Mouse (Mus musculus) thymus, postnatal 4 days (tissue): ENCODE measurements around the gene Dnajc5.

Experiments used
- DNase-seq: peaks from one replicate; pipeline ENCODE4 v3.0.0; 2021

The Dnajc5 gene

DNA sequence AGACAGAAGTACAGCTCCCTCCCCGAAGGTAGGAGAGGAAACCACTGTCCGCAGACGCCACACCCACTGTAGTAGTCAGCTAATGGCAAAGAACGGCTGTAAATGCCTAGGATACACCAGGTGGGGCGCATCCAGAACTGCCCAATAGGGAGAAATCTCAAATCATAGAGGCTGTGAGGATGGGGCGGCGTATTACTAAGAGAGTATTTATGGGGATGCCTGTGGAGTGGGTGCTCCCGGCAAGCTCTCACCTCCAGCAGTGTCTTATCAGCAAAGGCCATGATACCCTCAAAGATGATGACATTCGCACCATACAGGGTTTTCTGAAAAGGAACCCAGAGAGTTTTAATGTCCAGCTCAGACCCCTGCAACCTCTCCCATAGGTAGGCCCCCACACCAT is 53.7 kb downstream of the Dnajc5 start:
- no peak for DNase-seq

GRCm38 (mm10) chr2:181574921-181575545 is 54.7 kb downstream of the Dnajc5 start:
- no peak for DNase-seq

DNA sequence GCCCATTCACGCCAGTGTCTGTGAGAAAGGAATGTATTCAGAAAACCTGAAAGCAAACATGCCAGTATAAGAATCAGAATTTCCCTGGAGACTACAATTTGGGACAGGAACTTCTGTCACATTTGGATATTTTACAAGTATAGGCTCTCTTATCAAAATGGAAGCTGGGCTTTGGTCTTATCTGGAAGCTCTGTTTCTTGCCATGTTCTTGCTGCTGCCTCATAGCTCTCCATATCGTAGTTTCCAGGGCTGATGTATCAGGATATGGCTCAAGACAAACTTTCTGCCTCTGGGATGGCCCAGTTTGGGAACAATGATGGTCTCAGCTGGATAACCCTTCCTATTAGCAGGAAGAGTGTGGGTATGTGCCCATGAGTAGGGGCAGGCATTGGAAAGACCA is 56.3 kb downstream of the Dnajc5 start:
- no peak for DNase-seq

DNA sequence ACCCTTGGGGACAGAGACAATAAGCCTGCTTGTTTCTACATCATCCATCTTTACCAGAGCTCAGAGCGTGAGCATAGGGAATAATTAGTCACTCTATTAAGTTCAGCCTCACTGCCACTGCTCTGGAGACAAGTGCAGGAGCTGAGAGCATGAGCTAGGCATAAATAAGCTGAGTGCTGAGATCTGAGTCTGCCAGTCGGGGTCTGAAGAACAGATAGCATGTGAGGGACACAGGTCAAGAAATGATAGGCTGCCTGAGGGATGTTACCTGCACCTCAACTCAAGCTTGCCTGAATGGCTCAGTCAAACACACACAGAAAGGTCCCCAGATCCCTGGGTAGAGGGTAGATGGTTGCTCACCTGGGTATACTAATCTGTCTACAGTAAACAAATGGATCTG is 56.8 kb downstream of the Dnajc5 start:
- no peak for DNase-seq

GRCm38 (mm10) chr2:181577981-181578581 is 57.8 kb downstream of the Dnajc5 start:
- no peak for DNase-seq

GRCm38 (mm10) chr2:181578790-181579618 is 58.7 kb downstream of the Dnajc5 start:
- no peak for DNase-seq

GRCm38 (mm10) chr2:181579681-181580080 is 59.4 kb downstream of the Dnajc5 start:
- DNase-seq = no peak

- no peak for DNase-seq
Measured at GRCm38 (mm10) chr2:181580131-181580772, 60.0 kb downstream of the Dnajc5 start.

- DNase-seq = peak; percentile 89
Measured at GRCm38 (mm10) chr2:181581016-181581401, 60.7 kb downstream of the Dnajc5 start.

GRCm38 (mm10) chr2:181581402-181582120 is 61.3 kb downstream of the Dnajc5 start:
- peak; percentile 91 for DNase-seq

DNA sequence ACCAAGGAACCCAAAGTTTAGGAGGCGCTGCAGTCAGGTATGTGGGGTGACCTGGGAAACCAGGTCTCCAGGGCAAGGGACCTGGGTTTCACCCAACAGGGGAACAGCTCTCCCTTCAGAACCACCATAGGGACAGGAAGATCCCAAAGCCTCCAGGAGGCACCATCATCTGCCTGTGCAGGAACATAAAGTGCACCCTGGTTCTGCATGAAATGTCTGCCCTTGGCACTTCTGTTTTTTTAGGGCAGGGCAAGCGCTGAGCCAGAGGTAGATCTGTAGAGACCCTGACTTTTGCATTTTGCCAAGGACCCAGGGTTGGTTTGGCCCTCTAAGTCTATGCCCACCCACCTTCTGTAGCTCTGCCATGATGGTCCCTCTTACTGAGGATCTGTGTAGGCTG is 62.1 kb downstream of the Dnajc5 start:
- DNase-seq = no peak

DNA sequence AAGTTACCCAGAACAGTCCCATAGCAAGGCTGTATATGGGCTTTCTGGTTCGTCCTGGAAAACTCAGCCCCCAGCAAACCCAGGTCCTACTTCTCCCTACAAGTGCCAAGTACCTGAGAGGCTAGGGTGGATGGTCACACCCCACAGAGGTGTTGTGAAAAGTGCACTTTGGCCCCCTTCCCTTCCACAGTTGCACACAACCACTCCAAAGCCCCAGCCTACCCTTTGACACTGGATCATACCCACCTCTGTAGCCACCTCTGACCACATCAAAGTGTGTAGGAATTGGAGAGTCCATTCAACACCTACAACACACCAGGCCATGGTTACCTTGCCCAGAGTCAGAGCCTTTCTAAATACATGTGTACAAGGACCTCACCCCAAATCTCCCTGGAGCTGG is 62.7 kb downstream of the Dnajc5 start:
- no peak for DNase-seq

- DNase-seq = no peak
Measured at GRCm38 (mm10) chr2:181583460-181584257, 63.4 kb downstream of the Dnajc5 start.

GRCm38 (mm10) chr2:181584411-181584942 is 64.2 kb downstream of the Dnajc5 start, which contains the start of gene Uckl1:
TSS of gene Uckl1 (minus strand) at chr2:181584892.
- DNase-seq = no peak

DNA sequence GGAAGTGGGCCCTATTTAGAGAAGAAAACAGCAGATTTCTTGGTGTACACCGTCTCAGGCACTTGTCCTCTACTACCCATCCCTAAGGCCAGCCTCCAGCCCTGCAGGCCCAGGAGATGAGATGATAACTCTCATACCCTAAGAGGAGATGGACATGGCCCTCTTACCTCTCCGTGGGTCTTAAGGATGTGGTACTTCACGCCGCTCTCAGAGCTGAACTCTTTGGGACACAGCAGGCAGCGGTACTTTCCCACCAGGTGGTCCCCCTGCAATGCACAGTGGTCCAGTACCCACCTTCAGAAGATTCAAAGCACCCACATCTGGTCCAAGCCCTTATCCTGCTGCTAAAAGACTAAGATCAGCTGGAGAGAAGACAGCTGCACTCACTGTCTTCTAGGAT is 65.2 kb downstream of the Dnajc5 start:
- no peak for DNase-seq

GRCm38 (mm10) chr2:181586124-181586523 is 65.8 kb downstream of the Dnajc5 start:
- no peak for DNase-seq

DNA sequence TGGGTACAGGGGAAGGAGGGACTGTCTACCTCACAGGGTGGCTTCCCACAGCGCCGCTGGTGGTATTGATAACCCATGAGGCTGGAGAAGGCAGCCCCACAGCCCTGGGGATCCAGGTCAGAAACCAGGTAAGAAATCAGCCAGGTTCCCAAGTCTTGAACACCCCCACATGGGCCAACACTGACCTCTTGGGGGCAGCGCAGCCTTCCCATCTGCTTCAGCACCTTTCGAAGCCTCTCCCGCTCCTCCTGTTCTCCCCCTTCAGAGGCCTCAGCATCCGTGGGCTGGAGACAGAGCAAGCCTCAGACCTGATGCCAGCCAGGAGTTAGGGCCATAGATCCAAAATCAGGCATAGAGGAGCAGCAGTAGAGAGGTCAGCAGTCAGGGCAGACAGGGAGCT is 67.5 kb downstream of the Dnajc5 start:
- peak; percentile 49 for DNase-seq

DNA sequence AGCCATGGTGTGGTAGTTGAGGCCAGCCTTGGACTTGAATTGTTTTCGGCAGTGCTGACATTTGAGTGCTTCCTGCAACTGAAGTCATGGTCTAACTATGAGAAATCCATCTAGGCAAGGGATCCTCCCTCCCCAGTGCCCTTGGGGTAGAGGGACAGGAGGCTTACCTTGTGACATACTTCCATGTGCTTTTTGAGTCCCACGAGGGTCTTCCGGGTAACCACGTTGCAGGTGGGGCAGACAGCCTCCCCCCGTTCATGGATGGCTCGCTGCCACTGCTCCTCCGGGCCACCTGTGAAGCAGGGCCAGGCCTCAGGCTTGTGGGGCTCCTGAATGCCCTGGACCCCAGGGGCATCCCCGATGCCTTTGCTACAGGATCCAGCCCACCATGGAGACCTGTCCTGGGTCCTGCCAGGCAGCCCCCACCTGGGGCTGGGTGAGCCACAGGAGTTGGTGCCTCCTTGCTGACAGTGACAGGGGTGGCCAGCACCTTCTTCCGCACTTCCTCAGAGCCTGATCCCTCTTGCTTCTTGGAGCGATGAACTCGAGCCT is 68.0 kb downstream of the Dnajc5 start:
- DNase-seq = no peak

DNA sequence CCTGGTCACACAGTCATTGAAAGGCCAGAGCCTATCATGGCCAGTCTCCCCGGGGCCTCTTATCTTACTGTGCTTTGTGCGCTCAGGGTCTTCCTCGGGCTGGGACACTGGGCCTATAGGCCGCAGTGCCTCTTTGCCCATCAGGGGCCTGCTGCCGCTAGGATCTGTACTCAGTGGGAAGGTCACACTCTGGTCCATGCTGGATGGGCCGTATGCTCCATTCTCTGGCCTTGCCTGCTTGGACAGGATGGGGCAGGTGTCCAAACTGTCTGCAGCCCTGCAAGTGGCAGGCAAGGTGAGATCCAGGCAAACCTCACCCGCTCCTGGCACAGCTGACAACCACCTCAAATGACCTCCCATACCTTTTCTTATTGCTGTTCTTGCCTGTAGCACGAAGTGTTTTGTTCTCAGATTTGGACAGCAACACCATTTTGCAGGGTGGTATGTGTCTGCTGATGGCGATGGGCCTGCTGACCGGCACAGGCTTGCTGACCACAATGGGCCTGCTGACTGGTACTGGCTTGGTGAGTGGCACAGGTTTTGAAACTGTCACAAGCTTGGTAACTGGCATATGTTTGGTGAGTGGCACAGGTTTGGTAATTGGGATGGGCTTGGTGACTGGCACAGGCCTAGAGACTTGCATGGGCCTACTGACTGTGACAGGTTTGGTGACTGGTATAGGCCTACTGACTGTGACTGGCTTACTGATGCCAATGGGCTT is 68.9 kb downstream of the Dnajc5 start:
- DNase-seq = no peak

DNA sequence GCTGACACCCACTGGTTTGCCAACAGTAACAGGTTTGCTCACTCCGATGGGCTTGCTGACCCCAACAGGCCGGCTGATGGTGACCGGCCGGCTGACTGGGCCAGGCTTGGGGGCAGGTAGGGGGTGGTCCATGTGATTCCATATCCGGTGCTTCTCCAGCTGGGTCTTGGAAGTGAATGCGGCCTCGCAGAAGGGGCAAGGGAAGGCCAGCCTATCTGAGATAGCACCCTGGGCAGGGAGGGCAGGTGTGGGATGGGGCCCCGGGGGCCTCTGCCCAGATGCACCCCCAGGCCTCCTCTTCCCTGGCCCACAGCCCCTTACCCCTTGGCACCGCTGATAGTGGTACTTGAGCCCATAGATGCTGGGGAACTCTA is 69.4 kb downstream of the Dnajc5 start:
- no peak for DNase-seq

GRCm38 (mm10) chr2:181590471-181590870 is 70.2 kb downstream of the Dnajc5 start:
- DNase-seq = no peak
